Mouse (Mus musculus) fat pad, adult 2 months (tissue): ENCODE data around the gene Foxn3.

ENCODE experiments used
- DNase-seq: peaks from one replicate; pipeline ENCODE4 v3.0.0-alpha.2; 2011; ENCODE audit warnings: low read depth, low spot score; ENCODE audit errors: extremely low read depth

The Foxn3 gene

GRCm38 (mm10) chr12:99563219-99564059 is at the start of gene Foxn3:
Gene Foxn3, minus strand, starts transcription at chr12:99563582.
- DNase-seq = no peak

DNA sequence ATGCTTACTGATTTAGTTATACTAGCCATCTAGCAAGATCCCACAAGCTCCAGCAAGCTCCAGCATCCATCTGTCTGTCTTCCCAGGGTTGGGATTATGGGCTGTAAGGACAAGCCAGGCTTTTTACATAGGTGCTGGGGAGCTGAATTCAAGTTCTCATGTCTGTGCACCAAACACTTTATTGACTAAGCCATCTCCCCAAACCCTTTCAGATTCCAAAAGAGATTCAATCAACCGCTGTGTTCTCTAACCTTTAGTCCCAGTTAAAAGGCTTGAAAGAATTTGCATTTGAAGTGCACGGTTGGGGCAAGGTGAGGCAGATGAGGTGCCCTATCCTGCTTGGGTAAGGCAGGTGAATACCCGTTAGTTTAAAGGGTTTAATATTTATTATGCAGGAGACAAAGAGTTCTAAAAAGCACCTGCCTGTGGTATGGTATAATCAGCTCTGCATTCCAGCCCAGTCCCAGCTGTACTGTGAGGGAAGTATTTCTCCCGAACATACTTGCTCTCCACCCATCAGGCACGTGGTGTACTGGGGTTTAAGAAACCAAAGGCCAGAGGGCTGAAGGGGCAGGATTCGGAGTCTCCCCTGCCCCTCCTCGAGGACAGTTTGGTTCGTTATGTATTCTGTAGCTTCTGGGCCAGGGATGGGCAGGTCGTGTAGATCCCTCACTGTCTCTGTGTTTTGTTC is 48.9 kb upstream of the Foxn3 start:
- no peak for DNase-seq

DNA sequence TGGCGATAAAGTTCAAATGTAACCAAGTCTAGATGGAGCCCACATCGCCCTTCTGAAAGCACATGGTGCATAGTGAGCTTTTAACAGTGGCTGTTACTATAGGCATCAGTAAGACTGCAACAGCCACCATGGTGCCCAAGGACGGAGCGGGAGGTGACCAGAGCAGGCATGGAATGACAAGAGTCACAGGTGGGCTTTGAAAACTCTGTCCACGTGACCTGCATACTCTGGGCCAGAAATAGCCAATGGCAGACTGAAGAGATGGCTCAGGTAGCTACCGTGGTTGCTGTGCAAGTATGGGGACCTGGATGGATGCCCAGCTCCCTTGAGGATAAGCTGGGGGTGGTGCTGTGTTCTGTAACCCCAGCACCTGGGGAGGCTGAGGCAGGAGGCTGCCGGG is 47.5 kb upstream of the Foxn3 start:
- no peak for DNase-seq

DNA sequence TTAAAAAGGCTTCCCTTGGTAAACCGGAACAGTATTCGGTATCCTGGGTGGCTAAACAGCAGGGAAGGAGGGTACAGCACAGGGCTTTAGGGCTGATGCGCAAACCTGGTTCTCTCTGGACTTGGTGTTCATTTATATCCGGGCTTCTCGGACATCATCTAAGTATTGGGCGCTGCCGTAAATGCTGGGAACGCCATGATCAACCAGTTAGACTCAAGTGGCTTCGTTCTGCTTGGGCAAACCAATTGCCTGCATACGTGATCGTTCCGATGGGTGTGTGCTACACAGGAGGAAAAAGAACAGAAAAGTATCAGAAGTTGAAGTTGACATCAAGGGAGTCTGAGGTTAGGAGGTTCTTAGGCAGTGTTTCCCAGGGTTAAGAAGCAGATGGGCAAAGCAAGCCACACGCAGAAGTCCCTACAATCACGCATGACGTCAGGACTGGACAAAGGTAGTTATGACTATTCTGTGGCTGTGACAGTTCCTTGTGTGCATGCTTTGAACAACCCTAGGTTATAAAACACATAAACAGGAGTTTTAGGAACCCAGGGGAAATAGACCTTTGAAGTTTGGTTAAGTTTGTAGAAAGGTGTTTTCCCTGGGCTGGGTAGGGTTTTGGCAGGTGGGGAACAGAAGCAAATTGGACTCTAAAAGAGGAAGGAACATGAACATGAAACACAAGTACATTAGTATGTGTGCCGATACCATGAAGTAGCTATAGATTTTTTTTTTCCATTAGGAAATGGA is 46.9 kb upstream of the Foxn3 start:
- DNase-seq = no peak

GRCm38 (mm10) chr12:99609643-99610042 is 46.3 kb upstream of the Foxn3 start:
- no peak for DNase-seq

- no peak for DNase-seq
These were observed 45.0 kb upstream of the Foxn3 start for GRCm38 (mm10) chr12:99608279-99608955.

GRCm38 (mm10) chr12:99603381-99603780 is 40.0 kb upstream of the Foxn3 start:
- no peak for DNase-seq

- DNase-seq = no peak
These were observed 38.5 kb upstream of the Foxn3 start for GRCm38 (mm10) chr12:99601841-99602240.

- no peak for DNase-seq
These were observed 38.0 kb upstream of the Foxn3 start for GRCm38 (mm10) chr12:99601392-99601791.

GRCm38 (mm10) chr12:99599606-99600005 is 36.2 kb upstream of the Foxn3 start:
- no peak for DNase-seq

GRCm38 (mm10) chr12:99596397-99596796 is 33.0 kb upstream of the Foxn3 start:
- DNase-seq = no peak

- no peak for DNase-seq
These were observed 24.0 kb upstream of the Foxn3 start for GRCm38 (mm10) chr12:99587338-99587737.

- no peak for DNase-seq
These were observed 16.6 kb upstream of the Foxn3 start for GRCm38 (mm10) chr12:99579989-99580388.

- no peak for DNase-seq
These were observed 13.3 kb upstream of the Foxn3 start for GRCm38 (mm10) chr12:99576682-99577081.

GRCm38 (mm10) chr12:99574299-99574698 is 10.9 kb upstream of the Foxn3 start:
- DNase-seq = no peak

GRCm38 (mm10) chr12:99573036-99573435 is 9.7 kb upstream of the Foxn3 start:
- peak; percentile 57 for DNase-seq

- DNase-seq = no peak
These were observed 8.6 kb upstream of the Foxn3 start for GRCm38 (mm10) chr12:99571999-99572398.

DNA sequence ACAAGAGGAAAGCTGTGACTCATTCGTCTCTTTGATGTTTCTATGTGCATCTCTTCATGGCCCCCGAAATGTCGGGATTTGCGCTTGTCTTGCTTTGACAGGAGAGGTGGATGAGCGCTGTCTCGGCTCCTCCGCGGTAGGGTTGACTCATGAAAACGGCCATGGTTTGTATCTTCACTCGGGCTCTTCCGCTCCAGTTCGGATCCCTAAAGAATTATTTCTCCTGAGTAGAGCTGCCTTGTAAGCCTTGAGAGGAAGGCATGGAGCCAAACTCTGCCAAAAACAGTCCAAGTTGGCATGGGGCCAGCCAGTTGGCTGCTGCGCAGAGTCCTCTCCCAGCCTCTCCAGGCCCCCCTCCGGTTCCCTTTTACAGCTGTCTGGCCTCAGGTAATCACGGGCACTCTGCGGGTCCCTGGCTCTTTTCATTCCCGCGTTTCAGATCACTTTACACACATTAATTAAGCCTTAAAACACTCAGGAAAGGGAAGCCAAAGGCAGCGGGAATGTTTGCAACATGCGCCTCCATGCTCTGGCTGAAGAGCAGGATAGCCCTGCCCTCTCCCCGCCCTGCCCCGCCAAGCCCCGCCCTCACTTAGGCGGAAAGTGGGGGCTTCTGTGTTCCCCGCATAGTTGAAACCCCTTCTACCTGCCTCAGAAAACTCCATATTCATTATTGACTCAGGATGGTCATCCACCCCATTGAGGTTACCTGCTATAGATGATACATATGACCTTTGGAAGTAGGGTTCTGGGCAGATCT is 7.0 kb upstream of the Foxn3 start:
- no peak for DNase-seq

GRCm38 (mm10) chr12:99565606-99566005 is 2.2 kb upstream of the Foxn3 start:
- no peak for DNase-seq

- DNase-seq = no peak
These were observed 1.0 kb upstream of the Foxn3 start for GRCm38 (mm10) chr12:99564301-99564910.
